Mouse (Mus musculus): Measurements from ENCODE around the gene Ccdc3.

The Ccdc3 gene

GRCm38 (mm10) chr2:5161002-5161745 lies 23.6 kb downstream of the Ccdc3 start:
- peak in 1 of 2 experiments; percentile 9 for DNase-seq

- DNase-seq = no peak
Observed at GRCm38 (mm10) chr2:5161908-5162674, 24.5 kb downstream of the Ccdc3 start.

GRCm38 (mm10) chr2:5162756-5163155 lies 25.2 kb downstream of the Ccdc3 start:
- no peak for DNase-seq

GRCm38 (mm10) chr2:5165941-5166361 lies 28.4 kb downstream of the Ccdc3 start:
- no peak for DNase-seq

GRCm38 (mm10) chr2:5166796-5167195 lies 29.2 kb downstream of the Ccdc3 start:
- DNase-seq = no peak

- no peak for DNase-seq
Observed at GRCm38 (mm10) chr2:5170815-5171214, 33.2 kb downstream of the Ccdc3 start.

- DNase-seq = no peak
Observed at GRCm38 (mm10) chr2:5171301-5172000, 33.9 kb downstream of the Ccdc3 start.

- DNase-seq = no peak
Observed at GRCm38 (mm10) chr2:5172773-5173172, 35.2 kb downstream of the Ccdc3 start.

- DNase-seq = no peak
Observed at GRCm38 (mm10) chr2:5174716-5175115, 37.1 kb downstream of the Ccdc3 start.

- no peak for DNase-seq
Observed at GRCm38 (mm10) chr2:5181462-5182443, 44.2 kb downstream of the Ccdc3 start.

- DNase-seq = no peak
Observed at GRCm38 (mm10) chr2:5184166-5184565, 46.6 kb downstream of the Ccdc3 start.

GRCm38 (mm10) chr2:5185631-5186030 lies 48.1 kb downstream of the Ccdc3 start:
- no peak for DNase-seq

- DNase-seq = no peak
Observed at GRCm38 (mm10) chr2:5192156-5192555, 54.6 kb downstream of the Ccdc3 start.

GRCm38 (mm10) chr2:5193071-5193470 lies 55.5 kb downstream of the Ccdc3 start:
- DNase-seq = no peak

- DNase-seq = no peak
Observed at GRCm38 (mm10) chr2:5194701-5195215, 57.2 kb downstream of the Ccdc3 start.

- DNase-seq = no peak
Observed at GRCm38 (mm10) chr2:5197486-5197885, 59.9 kb downstream of the Ccdc3 start.

- DNase-seq = no peak
Observed at GRCm38 (mm10) chr2:5199289-5199688, 61.7 kb downstream of the Ccdc3 start.

- DNase-seq = no peak
Observed at GRCm38 (mm10) chr2:5200817-5201364, 63.3 kb downstream of the Ccdc3 start.

GRCm38 (mm10) chr2:5203146-5203545 lies 65.6 kb downstream of the Ccdc3 start:
- DNase-seq = no peak

- no peak for DNase-seq
Observed at GRCm38 (mm10) chr2:5204941-5205340, 67.4 kb downstream of the Ccdc3 start.

- no peak for DNase-seq
Observed at GRCm38 (mm10) chr2:5206651-5207050, 69.1 kb downstream of the Ccdc3 start.

- DNase-seq = no peak
Observed at GRCm38 (mm10) chr2:5214581-5214980, 77.0 kb downstream of the Ccdc3 start.

Data from cerebellum, postnatal 25 days (tissue).